Mouse (Mus musculus) midbrain, embryonic 15.5 days (tissue): ENCODE results near the gene Lamc3. TPM values are rescaled to one million over a fixed set of nuclear protein-coding genes. Genes with fewer than 3 reads are reported as not detected.

Source experiments
- ATAC-seq: fragments of 200-750 bp; cut with Nextera tagmentation; replicated peaks from 2 replicates; pipeline ENCODE4 v1.8.0; 2017; ENCODE audit warnings: moderate TSS enrichment
- H3K27ac ChIP-seq: fragments of 300-500 bp; sonication (generic); 2 replicates; pipeline ENCODE4 v1.5.1; 2015; ENCODE audit warnings: mild to moderate bottlenecking, inconsistent platforms
- H3K27me3 ChIP-seq: fragments of 300-500 bp; sonication (generic); replicated peaks from 2 replicates; pipeline ENCODE4 v1.6.1; 2015; ENCODE audit warnings: inconsistent platforms
- H3K36me3 ChIP-seq: fragments of 300-500 bp; sonication (generic); replicated peaks from 2 replicates; pipeline ENCODE4 v1.6.1; 2015; ENCODE audit warnings: inconsistent platforms
- H3K4me1 ChIP-seq: fragments of 300-500 bp; sonication (generic); 2 replicates; pipeline ENCODE4 v1.6.1; 2015; ENCODE audit warnings: inconsistent platforms
- H3K4me2 ChIP-seq: fragments of 300-500 bp; sonication (generic); 2 replicates; pipeline ENCODE4 v1.6.1; 2015; ENCODE audit warnings: inconsistent platforms, mild to moderate bottlenecking, moderate library complexity
- H3K4me3 ChIP-seq: fragments of 300-500 bp; sonication (generic); 2 replicates; pipeline ENCODE4 v1.5.1; 2015; ENCODE audit warnings: mild to moderate bottlenecking, inconsistent platforms
- H3K9ac ChIP-seq: fragments of 300-500 bp; sonication (generic); 2 replicates; pipeline ENCODE4 v1.6.1; 2015; ENCODE audit warnings: mild to moderate bottlenecking, inconsistent platforms
- H3K9me3 ChIP-seq: fragments of 300-500 bp; sonication (generic); 2 replicates; pipeline ENCODE4 v1.6.1; 2016; ENCODE audit warnings: inconsistent platforms
- WGBS: fragments of 180-500 bp; shearing (Covaris S2); methylation state at CpG from one replicate; pipeline ENCODE4 v1.1.7; 2015; ENCODE audit warnings: mixed read lengths; 5-methylcytosine and 5-hydroxymethylcytosine counted together
- polyA plus RNA-seq: library from polyadenylated mRNA; unstranded; fragments of >200 nt; fragmentation: Nextera tagmentation; extraction: Ambion mirVana; gene quantifications from 2 replicates; pipeline ENCODE4 v1.2.1, GENCODE M21; 2015

The Lamc3 gene
- polyA plus RNA-seq, 1 experiment from 2014 or later, result 6.2 TPM

- Histone ChIP-seq H3K4me2 (no peak overlapping the region), H3K36me3 (no peaks in the 10 kb centered on the region), H3K4me1 (0 out of 2 replicates have a peak, but pooled peaks cover 2% of the 10 kb centered on the region), H3K4me3 (no peak overlapping the region), H3K9me3 (no peaks in the 10 kb centered on the region), H3K27ac (peak overlapping the region; percentile 74), H3K27me3 (no peaks in the 10 kb centered on the region), H3K9ac (no peak overlapping the region)
- no peak for ATAC-seq
- WGBS, result 76% methylated on average over 4 of the region's 4 CpGs
Observed at GRCm38 (mm10) chr2:31961791-31962222, 74.7 kb downstream of the Lamc3 start.

- Histone ChIP-seq H3K4me2 (no peak overlapping the region), H3K36me3 (no peaks in the 10 kb centered on the region), H3K4me3 (no peak overlapping the region), H3K27me3 (no peaks in the 10 kb centered on the region), H3K9ac (no peak overlapping the region), H3K4me1 (0 out of 2 replicates have a peak, but pooled peaks cover 2% of the 10 kb centered on the region), H3K27ac (peak overlapping the region; percentile 74), H3K9me3 (no peaks in the 10 kb centered on the region)
- whole genome bisulfite sequencing, result 50% methylated on average over 8 of the region's 8 CpGs
- ATAC-seq, result peak; percentile 91
Observed at GRCm38 (mm10) chr2:31962501-31963224, 75.6 kb downstream of the Lamc3 start.

- WGBS, result 79% methylated on average over 7 of the region's 7 CpGs
Observed at GRCm38 (mm10) chr2:31963491-31963890, 76.4 kb downstream of the Lamc3 start.

GRCm38 (mm10) chr2:31964191-31964590 lies 77.1 kb downstream of the Lamc3 start:
- H3K27me3 ChIP-seq, result no peaks in the 10 kb centered on the region
- H3K9me3 ChIP-seq, result no peaks in the 10 kb centered on the region
- H3K4me1 ChIP-seq, result 0 out of 2 replicates have a peak, but pooled peaks cover 2% of the 10 kb centered on the region
- WGBS, result 89% methylated on average over 3 of the region's 3 CpGs
- no peak overlapping the region for H3K27ac ChIP-seq
- no peaks in the 10 kb centered on the region for H3K36me3 ChIP-seq
- no peak for ATAC-seq
- H3K4me3 ChIP-seq, result no peak overlapping the region
- no peak overlapping the region for H3K9ac ChIP-seq
- H3K4me2 ChIP-seq, result no peak overlapping the region

More at GRCm38 (mm10) chr2:31963491-31963890, 76.4 kb downstream of the Lamc3 start:
- no peak for ATAC-seq
- no peaks in the 10 kb centered on the region for H3K36me3 ChIP-seq
- H3K4me3 ChIP-seq, result no peak overlapping the region
- no peak overlapping the region for H3K9ac ChIP-seq
- H3K4me2 ChIP-seq, result no peak overlapping the region
- 0 out of 2 replicates have a peak, but pooled peaks cover 2% of the 10 kb centered on the region for H3K4me1 ChIP-seq
- H3K9me3 ChIP-seq, result no peaks in the 10 kb centered on the region
- peak overlapping the region; percentile 44 for H3K27ac ChIP-seq
- no peaks in the 10 kb centered on the region for H3K27me3 ChIP-seq

DNA sequence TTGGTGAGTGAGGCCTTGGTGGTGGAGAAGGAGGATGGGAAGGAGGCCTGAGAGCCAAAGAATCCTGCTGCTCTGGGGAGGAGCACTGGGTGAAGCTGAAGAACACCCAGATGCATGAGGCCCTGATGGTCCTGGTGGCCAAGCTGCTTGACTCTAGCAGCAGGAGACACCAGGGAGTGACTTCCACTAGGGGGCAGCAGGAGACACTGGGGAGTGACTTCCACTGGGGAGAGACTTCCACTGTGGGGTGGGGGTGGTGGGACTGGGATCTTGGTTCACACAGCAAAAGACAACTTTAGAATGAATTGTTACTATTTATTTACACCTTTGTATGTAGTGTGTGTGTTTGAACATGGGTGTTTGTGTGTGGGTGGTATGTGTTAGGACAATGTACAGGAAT lies 78.0 kb downstream of the Lamc3 start:
- Histone ChIP-seq H3K9ac (no peak overlapping the region), H3K27me3 (no peaks in the 10 kb centered on the region), H3K4me2 (no peak overlapping the region), H3K4me1 (0 out of 2 replicates have a peak, but pooled peaks cover 2% of the 10 kb centered on the region), H3K36me3 (no peaks in the 10 kb centered on the region), H3K4me3 (no peak overlapping the region), H3K27ac (no peak overlapping the region), H3K9me3 (no peaks in the 10 kb centered on the region)
- ATAC-seq, result no peak

DNA sequence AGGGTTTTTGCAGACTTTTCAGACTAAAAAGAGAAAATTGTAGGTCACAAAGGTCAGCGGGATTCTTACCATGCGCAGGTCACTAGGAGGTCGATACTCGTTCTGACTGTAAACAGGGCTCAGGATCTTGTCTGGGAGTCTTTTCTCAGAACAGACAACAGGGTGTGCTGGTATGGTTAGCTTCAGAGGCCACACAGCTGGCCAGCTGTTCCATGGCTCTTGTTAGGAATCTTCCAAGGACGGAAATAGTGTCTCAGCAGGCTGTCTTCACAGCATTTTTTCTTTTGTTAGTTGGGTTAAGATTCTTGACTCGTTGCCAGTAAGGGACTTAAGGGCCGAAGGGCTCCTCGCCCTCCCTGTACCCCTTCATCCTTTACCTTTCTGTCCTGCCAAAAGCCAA lies 79.7 kb downstream of the Lamc3 start:
- H3K27ac ChIP-seq, result no peak overlapping the region
- H3K27me3 ChIP-seq, result no peaks in the 10 kb centered on the region
- ATAC-seq, result no peak
- H3K4me3 ChIP-seq, result no peak overlapping the region
- H3K9ac ChIP-seq, result no peak overlapping the region
- no peak overlapping the region for H3K4me2 ChIP-seq
- 76% methylated on average over 8 of the region's 8 CpGs for WGBS
- H3K9me3 ChIP-seq, result no peaks in the 10 kb centered on the region
- H3K4me1 ChIP-seq, result no peaks in the 10 kb centered on the region
- H3K36me3 ChIP-seq, result no peaks in the 10 kb centered on the region; the same call in 1 of the 2 replicates

DNA sequence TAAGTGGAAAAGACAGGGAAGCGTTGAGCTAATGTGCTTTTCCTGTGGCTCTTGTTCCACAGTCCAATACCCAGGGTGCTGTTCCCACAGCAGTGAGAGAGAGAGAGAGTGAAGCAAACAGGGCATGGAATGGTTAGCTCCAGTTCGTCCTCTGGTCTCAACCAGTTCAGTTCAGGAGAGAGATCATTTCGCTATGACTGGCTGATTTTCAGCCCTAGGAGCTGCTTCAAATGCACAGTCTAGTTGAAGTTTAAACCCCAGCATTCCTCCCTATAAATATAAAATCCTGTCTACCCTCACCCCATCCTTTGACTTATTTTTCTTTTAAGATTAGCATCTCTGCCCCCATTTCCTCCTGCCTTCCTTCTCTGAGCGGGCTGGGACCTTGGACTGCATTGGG lies 85.5 kb downstream of the Lamc3 start:
- no peak overlapping the region for H3K27ac ChIP-seq
- H3K27me3 ChIP-seq, result no peaks in the 10 kb centered on the region
- H3K4me3 ChIP-seq, result no peak overlapping the region
- H3K9me3 ChIP-seq, result no peaks in the 10 kb centered on the region
- 89% methylated on average over 4 of the region's 4 CpGs for WGBS
- H3K4me2 ChIP-seq, result no peak overlapping the region
- peaks cover 6% of the 10 kb centered on the region for H3K36me3 ChIP-seq
- H3K4me1 ChIP-seq, result peaks cover 18% of the 10 kb centered on the region
- no peak overlapping the region for H3K9ac ChIP-seq
- no peak for ATAC-seq

DNA sequence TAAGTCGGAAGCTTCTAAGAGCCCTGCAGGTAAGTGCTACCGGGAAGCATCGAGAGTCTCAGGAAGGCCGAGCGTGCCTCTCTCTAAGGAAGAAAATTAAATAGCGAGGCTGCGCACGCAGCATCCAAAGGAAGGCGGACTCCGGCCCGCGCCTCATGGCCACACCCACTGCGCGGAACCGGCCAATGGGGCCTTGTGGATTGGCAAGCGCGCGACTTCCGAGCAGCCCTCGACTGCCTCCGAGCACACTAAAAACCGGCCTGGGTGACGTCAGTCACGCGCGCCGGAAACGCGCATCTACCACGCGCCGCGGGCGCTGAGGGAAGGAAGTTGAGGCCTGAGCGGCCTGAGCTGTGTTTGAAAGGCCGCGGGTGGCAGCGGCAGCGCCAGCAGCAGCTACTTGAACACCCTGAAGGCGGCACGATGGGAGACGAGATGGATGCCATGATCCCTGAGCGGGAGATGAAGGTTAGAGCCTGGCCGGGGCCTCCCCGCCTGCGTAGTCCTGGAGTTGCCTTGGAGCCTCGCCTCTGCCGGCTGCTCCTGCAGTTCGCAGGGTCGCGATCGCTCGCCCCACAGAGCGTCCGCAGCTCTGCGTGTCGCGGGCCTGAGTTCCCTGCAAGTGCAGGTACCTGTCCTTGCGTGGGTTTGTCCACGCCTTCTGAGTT lies 87.2 kb downstream of the Lamc3 start, which contains the start of gene Nup214:
Gene Nup214 (plus strand): TSS at position 296 of the 668 bp plus-strand sequence.
- H3K27ac ChIP-seq, result peak within 1 kb of the TSS; percentile 77
- no peaks in the 10 kb centered on the region for H3K27me3 ChIP-seq
- H3K9ac ChIP-seq, result peak within 1 kb of the TSS; percentile 89
- peaks cover 20% of the 10 kb centered on the region for H3K36me3 ChIP-seq
- H3K4me1 ChIP-seq, result peaks cover 18% of the 10 kb centered on the region
- ATAC-seq, result peak; percentile 99
- H3K9me3 ChIP-seq, result no peaks in the 10 kb centered on the region
- WGBS, result under 1% methylated on average over 60 of the region's 60 CpGs
- H3K4me3 ChIP-seq, result peak within 1 kb of the TSS; percentile 89
- H3K4me2 ChIP-seq, result peak within 1 kb of the TSS; percentile 82

DNA sequence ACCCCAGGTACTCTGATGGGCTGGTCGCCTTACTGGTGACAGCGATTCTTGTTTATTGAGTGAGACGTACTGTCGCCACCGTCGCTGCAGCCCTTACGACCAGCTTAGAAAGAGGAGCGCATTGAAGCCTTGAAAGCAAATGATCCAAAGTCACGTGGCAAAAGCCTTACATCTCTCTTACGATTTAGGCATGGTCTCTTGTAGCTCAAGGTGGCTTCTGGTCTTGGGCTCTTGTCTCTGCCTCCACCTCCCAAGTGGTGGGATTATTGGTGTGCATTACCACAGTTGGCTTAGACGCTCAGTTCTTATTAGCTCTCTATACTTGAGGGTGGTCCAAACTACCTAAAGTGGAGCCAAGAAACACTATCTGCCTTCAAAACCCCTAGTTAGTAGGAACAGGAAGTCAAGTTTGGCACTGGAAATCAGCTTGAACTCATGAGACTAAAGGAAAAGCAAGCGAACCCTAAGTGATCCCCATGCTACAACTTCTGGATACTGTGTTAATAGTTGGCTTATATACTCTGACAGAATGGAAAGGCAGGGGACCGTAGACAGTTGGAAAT lies 87.8 kb downstream of the Lamc3 start:
- Histone ChIP-seq H3K9ac (peak overlapping the region; percentile 89), H3K36me3 (peaks cover 24% of the 10 kb centered on the region), H3K27me3 (no peaks in the 10 kb centered on the region), H3K4me1 (peaks cover 18% of the 10 kb centered on the region), H3K9me3 (no peaks in the 10 kb centered on the region), H3K4me3 (peak overlapping the region; percentile 89), H3K4me2 (peak overlapping the region; percentile 82), H3K27ac (peak overlapping the region; percentile 77; the same call in 1 of the 2 replicates)
- 11% methylated on average over 13 of the region's 13 CpGs for WGBS
- no peak for ATAC-seq

- WGBS, result 95% methylated on average over 1 of the region's 1 CpGs
- no peak for ATAC-seq
- Histone ChIP-seq H3K27ac (no peak overlapping the region), H3K4me1 (no peaks in the 10 kb centered on the region), H3K36me3 (peaks cover 77% of the 10 kb centered on the region), H3K27me3 (no peaks in the 10 kb centered on the region), H3K4me3 (no peak overlapping the region), H3K9ac (no peak overlapping the region), H3K9me3 (no peaks in the 10 kb centered on the region), H3K4me2 (no peak overlapping the region)
Observed at GRCm38 (mm10) chr2:31987774-31988173, 100.7 kb downstream of the Lamc3 start.

- H3K27me3 ChIP-seq, result no peaks in the 10 kb centered on the region
- no peak overlapping the region for H3K4me3 ChIP-seq
- H3K9ac ChIP-seq, result no peak overlapping the region
- no peaks in the 10 kb centered on the region for H3K9me3 ChIP-seq
- H3K4me1 ChIP-seq, result no peaks in the 10 kb centered on the region
- no peak for ATAC-seq
- H3K27ac ChIP-seq, result no peak overlapping the region
- WGBS, result 96% methylated on average over 4 of the region's 4 CpGs
- H3K4me2 ChIP-seq, result no peak overlapping the region
- H3K36me3 ChIP-seq, result peaks cover 71% of the 10 kb centered on the region
Observed at GRCm38 (mm10) chr2:31990961-31991360, 103.9 kb downstream of the Lamc3 start.

DNA sequence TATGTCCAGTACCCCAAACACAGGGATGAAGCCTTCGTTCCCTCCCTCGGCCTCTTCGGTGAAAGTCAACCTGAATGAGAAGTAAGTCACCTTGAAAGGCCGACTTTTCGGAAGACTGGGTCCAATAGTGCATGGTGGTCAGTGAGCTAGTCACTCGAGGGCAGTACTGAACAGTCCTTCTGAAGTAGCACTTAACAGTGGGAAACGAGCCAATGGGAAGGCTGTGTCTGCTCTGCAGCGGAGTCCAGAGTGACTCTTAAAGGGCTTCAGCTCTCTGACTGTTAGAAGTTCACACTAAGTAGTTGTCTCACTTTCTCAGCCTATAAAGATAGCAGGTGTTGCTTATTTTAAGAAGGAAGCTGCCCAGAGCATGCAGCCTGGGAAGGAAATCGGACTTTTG lies 107.8 kb downstream of the Lamc3 start:
- H3K4me1 ChIP-seq, result no peaks in the 10 kb centered on the region
- H3K27ac ChIP-seq, result no peak overlapping the region
- H3K9ac ChIP-seq, result no peak overlapping the region
- ATAC-seq, result no peak
- no peak overlapping the region for H3K4me2 ChIP-seq
- H3K9me3 ChIP-seq, result no peaks in the 10 kb centered on the region
- no peak overlapping the region for H3K4me3 ChIP-seq
- H3K27me3 ChIP-seq, result no peaks in the 10 kb centered on the region
- WGBS, result 95% methylated on average over 9 of the region's 9 CpGs
- H3K36me3 ChIP-seq, result peaks cover 82% of the 10 kb centered on the region
